Mouse (Mus musculus) spleen, adult 12 weeks (tissue): ENCODE measurements around the gene Magi3.

Experiments used
- DNase-seq: peaks from one replicate; pipeline ENCODE4 v3.0.0; 2022; ENCODE audit warnings: low spot score

The Magi3 gene

DNA sequence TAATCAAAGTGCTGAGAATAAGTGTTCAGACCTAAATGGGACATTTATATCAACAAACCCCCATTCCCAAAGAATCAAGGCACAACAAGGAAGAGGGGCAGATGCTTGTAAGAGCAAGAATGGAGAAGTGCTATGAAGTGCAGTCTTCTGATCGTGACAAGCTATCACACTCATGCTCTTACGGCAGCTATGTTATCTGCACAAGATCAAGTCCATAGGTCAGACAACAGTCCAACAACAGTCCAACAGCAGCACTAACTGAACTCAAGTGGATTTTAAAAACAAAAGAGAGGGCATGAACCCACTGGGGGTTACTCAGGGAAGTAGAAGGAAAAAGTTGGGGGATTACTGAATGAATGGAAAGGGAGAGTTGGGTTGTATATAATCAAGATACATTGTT, 30.4 kb downstream of the Magi3 start:
- DNase-seq = no peak

DNA sequence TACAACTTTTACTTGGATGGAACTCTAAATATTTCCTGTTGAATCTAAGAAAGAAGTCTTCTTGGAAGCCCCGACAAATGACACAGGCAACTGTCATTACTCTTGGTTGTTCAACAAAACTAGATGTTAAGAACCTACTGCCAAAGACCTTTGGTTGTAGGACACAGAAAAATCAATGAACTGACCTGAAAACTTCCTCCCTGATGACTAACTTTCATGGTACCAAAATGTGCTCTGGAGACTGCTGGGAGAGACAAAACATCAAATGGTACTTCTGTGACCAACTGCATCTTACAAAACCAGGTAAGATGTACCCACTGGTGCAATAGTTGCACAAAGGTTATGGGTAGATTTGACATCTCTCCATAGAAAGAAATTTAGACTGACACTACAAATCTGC, 30.9 kb downstream of the Magi3 start:
- DNase-seq = no peak

DNA sequence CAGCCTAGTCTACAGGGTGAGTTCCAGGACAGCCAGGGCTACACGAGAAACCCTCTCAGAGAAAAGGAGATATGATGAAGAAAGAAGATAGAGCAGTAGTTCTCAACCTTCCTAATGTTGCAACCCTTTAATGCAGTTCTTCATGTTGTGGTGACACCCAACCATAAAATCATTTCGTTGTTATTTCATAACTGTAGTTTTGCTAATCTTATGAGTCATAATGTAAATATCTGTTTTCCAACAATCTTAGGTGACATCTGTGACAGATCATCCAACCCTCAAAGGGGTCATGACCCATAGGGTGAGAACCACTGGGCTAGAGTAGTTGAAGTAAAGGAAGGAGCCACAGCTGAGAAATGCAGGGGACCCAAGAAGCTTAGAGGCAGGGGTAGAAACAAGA, 35.9 kb downstream of the Magi3 start:
- DNase-seq = no peak

DNA sequence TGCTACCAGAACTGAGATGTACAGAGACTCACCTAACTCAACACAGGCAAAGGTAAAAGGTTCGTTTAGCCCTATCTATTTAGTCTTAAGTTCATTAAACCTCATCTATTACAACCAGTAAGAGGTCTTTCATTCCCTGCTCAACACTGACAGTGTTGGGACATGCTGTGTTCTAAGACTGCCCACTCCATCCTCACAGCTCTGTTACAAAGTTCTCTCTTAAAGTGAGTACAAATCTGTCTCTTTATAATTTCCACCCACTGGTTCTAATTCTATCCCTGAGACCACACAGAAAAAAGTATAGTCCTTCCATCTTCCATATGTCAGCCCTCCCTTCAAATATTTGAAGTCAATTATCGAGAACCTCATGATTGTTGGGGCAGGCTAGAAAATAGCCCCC, 36.5 kb downstream of the Magi3 start:
- no peak for DNase-seq

DNA sequence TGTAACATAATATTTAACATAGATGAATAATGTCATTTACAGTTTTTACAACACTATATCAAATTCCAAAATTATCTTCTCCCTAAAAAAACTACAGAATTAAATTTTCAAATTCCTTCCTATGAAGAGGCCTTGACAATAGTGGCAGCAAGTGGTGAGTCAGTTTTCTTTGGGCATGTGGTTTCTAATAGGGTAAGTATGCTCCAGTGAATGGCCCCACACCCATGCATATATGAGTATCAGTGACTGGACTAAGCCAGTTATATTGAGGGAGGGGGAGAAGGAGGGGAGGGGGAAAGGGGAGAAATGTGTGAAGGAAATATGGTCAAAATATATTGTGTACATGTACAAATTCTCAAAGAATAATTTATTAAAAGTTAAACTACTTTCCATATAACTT, 37.5 kb downstream of the Magi3 start:
- no peak for DNase-seq

DNA sequence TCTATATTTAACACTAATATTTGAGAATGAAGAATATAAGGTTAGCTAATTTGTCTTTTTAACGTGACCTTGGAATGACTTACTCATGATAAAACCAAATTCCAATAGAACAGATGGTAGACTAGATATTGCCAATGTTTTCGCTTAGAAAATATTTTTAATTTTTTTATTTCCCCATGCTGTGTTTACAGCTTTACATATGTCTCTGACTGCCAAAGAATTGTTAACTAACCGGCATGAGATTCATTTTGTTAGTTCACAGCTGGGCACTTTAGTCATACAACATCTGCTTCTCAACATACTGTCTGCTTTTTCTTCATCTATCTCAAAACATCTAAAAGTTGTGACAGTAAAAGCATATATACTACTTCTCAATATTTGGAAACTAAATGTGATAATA, 58.8 kb downstream of the Magi3 start:
- no peak for DNase-seq

DNA sequence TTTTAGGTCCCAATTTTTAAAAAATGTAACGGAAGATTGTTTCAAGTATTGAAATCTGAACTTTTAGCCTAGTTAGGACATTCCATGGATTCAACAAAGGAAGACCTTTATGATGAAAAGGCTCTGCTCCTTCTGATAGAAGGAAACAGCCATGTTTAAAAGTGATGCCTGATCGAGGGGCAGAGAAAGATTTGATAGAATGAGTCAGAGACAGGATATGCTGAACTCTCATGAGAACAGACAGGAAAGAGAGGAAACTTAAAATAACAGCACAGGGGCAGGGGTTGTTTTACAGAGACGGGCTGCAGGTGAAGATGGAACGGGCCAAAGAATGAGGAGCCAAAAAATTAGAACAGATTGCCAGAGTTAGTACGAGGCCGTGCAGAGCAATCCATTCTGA, 59.6 kb downstream of the Magi3 start:
- no peak for DNase-seq

DNA sequence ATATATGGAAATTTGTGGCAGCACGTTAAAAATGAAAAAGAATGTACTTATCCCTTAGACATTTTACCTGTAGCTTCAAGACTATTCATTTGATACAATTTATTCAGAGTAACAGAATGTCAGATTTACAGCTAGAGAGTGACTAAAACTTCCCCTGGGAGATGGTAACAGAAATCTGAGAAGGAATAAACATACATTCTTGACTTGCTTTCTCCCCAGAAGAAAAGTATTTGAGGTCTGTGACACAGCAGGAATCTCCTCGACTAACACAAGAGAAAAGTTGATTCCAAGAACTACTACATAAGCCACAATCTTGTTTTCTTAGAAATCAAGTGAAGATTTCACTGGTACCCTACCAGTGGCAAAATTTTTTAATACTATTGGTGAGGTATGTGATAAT, 70.0 kb downstream of the Magi3 start:
- DNase-seq = no peak

DNA sequence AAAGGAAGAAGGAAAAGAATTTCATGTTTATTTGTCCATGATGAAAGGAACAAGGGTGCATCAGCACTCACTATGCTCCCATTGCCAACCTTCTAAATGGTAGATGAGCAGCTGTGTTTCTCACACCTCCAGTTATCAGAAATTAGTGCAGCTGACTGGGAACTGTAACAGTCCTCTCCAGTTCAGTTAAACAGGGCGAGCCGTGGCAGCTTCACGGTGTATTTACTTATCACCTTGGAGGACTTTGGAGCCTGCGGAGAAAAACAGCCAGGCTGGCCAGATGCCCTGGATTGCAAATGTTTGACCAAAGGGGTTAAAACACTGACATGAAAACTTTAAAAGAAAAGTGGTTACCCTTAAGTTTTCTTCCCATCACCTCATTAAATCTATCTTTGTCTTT, 77.8 kb downstream of the Magi3 start:
- DNase-seq = no peak

DNA sequence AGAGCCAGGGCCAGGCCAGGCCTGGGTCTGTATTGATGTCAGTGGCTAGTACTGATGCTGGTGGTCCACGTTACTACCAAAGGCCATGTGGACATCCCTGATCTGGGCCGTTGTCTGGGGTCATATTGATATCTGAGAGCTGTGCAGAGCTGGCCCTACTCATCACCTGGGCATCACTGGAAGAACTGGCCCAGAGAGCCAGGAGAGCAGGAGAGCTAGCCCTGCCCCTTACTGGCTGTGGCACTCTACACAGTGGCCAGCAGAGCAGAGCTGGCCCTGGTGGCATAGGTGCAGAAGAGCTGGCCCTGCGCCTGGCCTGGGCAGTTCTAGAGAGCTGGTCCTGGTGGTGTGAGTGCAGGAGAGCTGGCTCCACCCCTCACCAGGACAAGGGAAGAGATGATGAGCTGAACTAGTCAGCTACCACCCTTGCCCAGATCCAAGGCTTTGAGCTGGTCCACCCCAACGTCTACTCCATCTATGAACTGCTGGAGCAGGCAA, 81.2 kb downstream of the Magi3 start:
- DNase-seq = no peak

DNA sequence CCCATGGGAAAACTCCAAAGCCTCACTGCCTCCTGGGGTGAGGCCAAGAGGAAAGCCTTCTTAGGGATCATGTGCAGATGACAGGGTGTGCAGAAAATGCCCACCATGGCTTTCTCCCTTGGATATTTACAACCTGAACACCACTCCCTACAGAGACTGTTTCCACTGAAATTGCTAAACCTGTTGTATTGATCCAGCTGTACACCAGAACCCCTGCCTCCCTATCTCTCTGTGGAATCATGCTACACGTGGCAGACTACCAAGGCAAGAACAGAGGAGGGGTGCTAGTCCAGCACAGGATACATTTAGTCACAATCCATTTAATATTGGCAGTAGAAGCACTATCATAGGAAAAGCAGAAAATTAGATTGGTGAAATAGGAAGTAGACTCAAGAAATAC, 94.5 kb downstream of the Magi3 start:
- no peak for DNase-seq

DNA sequence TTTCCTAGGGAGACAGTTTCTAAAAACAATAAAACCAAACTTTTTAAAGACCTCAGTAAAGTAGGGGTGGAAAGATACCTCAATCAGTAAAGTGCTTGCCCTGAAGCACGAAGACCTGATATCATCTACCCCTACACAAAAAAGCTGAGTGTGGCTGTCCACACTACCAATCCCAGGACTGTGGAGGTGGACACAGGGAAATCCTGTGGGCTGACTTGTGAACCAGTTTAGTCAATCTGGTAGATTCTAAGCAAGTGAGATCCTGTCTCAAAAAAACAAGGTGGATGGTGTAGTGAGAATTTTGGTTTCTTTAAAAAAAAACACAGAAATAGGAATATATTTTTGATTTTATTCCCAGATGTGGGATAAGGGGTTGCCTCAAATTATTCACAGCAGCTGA, 96.3 kb downstream of the Magi3 start:
- DNase-seq = no peak

DNA sequence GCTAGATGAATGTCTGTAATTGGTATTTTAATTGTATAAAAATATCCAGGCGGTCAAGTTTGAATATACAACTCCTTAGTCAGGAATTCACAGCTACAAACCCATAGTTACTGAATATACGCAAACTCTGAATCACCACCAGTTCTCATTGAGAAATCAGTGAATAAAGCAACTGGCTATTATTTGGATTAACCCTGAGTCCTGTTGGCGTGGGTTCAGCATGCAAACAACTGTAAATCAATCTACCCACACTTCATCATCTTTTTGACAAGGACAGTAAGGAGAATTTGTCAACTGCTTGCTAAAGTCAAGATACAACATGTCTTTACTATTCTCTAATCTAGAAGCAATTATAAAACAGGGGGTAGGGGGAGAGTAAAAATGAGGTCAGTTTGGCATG, 110.7 kb downstream of the Magi3 start:
- no peak for DNase-seq

DNA sequence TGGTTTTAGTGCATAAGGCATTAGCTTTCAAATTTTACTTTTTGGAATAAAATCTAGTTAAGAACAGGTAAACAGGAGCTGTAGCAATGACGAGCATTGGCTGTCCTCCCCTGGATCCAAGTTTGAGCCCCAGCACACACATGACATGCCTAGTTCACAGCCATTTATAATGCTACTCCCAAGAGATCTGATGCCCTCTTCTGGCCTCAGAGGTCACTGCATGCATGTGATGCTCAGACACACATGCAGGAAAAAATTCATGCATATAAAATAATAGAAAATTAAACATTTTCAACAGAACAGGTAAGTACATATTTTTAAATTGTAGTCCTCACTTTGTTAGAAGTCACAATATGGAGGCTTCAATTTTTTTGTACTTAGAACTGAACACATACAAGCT, 115.2 kb downstream of the Magi3 start:
- peak; percentile 12 for DNase-seq

DNA sequence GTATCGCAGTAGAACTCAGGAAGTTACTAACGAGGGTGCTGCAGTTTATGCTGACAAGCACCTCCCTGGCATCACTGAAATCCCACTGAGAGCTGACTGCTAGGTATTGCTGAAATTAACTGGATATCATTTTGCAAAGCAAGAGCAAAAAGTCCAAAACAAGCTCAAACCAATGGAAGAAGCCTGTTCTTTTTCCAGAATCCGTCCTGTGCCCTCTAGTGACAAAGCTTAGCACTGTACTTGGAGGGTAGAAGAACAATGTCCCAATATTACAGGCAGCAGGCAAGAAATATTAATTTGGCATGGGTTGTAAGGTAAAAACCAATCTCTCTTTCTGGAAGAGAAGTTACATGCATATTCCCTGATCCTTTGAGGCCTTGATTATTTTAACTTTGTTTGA, 118.5 kb downstream of the Magi3 start:
- DNase-seq = no peak

DNA sequence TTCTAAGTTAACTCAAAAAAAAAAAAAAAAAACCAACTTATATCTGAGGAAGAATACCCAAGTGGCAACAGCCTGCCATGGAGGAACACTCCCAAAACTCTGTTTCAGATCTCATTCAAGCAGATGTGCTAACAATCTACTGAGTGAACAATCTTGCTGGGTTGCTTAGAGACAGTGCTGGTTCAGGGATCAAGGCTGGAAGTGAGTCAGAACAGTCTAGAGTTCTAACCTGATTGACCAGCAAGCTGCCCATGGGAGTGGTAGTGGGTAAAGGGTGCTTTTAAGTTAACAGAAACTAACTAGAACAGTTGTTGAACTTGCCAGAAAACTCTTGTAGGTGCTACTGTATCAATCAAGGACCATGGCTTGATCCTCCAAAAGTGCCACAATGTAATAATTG, 118.9 kb downstream of the Magi3 start:
- no peak for DNase-seq

DNA sequence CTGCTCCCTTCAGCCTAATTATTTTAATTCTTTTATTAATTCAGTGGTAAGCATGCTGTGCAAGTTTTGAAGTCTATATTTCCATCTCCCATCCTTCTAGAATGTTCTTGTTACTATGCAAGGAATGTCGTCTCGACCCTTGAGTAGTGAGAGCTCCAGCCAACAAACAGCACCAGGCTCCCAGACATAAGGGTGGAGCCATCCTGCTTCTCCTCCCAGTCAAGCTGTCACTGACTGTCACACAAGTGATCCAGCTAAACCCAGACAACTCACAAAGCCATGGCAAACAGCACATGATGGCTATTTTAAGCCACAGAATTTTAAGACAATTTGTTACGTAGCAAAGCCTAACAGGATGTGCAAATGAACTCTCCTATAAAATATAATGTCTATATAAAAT, 124.2 kb downstream of the Magi3 start:
- no peak for DNase-seq

DNA sequence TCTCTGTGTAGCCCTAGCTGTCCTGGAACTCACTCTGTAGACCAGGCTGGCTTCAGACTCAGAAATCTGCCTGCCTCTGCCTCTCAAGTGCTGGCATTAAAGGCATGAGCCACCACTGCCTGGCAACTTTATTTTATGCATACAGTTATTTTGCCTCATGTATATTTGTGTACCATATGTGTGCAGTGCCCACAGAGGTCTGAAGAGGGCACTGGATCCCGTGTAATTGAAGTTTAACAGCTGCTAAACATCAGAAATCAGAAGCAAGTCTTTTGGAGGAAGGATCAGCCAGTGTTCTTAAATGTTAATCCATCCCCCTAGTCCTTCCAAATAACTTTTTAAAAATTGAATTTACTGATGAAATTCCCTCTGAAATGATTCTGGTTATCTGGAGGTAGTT, 125.5 kb downstream of the Magi3 start:
- DNase-seq = no peak

DNA sequence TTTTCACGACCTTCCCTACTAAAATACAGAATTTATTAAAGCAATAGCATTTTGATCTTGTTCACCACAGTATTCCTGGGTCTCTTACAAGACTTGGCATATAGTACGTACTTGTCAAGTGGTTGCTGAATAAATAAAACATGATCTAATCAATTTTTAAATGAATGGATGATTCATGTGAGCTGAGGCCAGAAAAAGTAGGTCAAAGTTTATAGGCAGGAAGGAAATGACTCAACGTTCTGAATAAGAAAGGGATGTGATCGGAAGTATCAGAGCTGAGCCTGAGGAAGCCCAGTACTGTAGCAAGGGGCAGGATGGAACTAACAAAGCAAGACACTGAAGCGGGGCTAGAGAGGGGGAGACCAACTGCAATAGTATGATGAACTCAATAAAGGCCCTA, 127.4 kb downstream of the Magi3 start:
- no peak for DNase-seq

DNA sequence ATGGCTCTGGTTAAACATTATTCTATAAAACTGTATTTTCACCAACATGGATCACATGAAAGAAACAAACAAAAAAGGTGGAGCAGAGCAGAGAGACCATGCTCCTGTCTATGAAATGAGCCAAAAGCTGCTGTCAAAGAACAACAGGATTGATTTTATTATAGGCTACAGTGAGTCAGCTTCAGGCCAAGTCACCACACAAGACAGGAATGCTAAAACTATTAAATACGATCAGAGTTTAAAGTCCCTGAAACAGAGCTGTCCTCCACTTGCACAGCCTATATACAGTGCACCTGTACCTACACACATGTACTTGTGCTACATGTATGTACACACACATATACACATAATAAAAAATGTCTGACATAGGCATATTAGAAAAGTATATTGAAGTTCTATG, 138.1 kb downstream of the Magi3 start:
- DNase-seq = no peak

DNA sequence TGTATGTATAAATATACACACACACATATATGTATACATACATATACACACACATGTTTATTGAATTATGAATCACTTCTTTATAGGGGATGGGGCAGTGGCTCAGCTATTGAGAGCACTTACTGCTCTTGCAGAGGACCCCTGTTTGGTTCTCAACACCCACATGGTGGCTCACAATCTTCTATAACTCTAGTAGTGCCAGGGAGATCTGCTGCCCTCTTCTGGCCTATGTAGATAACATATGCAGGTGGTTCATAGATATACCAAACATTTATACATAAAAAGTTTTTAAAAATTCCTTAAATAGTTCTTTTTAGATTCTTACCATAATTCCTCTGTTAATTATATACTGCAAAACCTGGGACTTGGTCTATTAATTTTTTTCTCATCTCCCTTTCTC, 141.4 kb downstream of the Magi3 start:
- no peak for DNase-seq

DNA sequence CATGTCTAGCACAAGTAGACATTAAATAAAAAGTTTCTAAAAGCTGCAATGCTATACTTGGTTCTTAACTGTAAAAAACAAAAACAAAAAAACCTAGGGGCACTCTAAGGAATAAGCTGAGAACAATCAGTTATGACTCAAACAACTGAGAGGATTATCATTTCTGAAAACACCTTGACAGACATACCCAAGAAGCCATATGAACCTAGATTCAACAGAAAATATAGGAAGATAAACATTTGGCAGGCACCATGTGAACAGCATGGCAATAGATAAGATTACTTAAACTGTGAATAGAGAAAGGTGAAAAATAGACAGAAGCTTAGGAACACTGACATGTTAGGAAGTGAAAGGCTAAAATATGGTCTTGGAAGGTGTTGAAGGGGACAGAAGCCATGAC, 150.8 kb downstream of the Magi3 start:
- no peak for DNase-seq

DNA sequence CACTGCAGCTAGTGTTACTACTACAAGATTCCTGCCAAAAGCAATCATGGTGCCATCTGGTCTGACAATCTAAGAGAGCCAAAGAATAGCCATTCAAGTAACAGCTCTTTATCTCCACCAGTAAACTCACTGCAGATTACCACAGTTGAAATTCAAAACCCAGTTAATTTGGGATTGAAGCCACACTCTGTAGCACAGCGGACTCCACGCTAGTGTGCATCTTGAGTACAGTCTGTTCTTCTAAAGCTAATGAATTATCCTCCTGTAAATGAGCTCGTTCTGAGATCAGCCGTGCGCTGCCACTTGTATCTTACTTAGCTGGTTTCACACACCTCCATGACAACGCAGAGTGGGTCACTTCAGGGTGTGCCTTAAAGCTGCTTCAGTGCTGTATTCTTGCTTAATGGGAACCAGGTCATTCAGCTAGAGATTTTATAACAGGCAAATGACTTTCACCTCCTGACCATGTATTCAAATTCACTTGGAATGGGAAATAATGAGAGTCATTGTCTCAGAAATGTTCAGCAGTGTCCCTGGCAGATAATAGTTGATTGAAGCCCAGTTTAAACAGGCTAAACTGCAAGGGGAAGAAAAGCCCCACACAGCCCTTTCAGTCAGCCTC, 161.1 kb downstream of the Magi3 start:
- DNase-seq = no peak

DNA sequence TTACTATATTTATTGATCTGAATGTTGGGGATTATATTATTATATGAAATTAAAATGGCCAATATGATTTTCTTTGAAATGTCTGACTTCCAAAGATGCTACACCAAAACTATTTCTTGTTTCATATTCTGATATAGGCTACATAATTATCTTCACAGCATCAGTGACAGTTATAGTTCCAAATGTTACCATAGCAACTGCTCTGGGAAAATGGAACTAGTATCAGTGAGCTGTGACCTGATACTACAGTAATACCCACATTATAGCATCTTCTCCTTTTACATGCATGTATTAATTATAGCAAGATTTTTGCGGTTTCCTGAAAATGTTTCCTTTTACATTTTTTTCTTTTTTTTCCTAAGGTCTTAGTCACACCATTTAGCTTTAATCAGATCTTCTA, 187.4 kb downstream of the Magi3 start:
- no peak for DNase-seq

DNA sequence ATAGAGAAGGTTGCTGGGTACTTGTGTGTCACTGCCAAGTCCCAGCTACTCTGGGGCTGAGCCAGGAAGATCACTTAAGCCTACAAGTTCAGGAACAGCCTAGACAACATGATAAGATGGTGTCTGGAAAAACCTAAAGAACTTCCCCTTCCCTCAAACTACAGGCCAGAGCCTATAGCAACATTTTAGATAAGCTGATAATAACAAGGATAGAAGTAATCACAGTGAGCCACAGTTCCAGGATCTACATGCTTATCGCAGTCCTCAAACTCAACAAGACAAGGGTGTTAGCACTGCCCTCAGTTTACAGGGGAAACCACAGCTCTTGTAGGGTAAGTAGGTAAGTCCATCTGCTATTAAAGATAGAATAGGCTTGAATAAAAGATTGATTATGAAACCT, 188.1 kb downstream of the Magi3 start:
- no peak for DNase-seq
